Mouse (Mus musculus) c-Kit-negative CD71-positive TER-119-positive erythroid progenitor cells, embryonic 14.5 days (primary cell): ENCODE measurements around the gene Fam206a.

Experiments used
- DNase-seq: peaks from one replicate; pipeline ENCODE4 v3.0.0-alpha.2; 2013; ENCODE audit warnings: low read depth, low spot score

Fam206a gene

DNA sequence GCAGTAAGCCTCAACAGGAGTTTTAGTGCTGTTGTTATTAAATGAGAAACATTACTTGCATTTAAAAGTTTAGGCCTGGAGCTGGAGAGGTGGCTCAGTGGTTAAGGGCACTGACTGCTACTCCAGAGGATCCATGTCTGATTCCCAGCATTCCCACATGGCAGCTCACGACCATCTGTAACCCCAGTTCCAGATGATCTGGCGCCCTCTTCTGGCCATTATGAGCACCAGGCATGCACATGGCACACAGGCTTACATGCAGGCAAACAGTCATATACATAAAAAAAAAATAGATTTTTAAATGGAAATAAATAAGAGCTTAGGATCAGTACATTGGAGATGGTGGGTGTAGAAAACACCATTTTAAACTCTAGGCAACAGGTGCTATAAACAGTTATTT is 41.8 kb downstream of the Fam206a start:
- no peak for DNase-seq

DNA sequence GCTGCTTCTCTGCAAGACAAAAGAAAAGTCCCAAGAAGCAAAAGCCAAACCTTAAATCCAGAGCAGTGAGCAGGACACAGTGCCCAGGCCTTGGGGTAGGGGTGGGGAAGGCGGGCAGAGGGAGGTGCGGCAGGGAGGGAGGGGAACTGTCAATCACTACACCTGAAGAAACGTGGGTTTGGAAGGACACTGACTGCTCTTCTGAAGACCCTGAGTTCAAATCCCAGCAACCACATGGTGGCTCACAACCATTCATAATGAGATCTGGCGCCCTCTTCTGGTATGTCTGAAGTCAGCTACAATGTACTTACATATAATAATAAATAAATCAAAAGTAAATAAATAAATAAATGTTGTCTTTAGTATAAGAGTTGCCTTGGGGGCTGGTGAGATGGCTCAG is 42.8 kb downstream of the Fam206a start:
- DNase-seq = no peak

DNA sequence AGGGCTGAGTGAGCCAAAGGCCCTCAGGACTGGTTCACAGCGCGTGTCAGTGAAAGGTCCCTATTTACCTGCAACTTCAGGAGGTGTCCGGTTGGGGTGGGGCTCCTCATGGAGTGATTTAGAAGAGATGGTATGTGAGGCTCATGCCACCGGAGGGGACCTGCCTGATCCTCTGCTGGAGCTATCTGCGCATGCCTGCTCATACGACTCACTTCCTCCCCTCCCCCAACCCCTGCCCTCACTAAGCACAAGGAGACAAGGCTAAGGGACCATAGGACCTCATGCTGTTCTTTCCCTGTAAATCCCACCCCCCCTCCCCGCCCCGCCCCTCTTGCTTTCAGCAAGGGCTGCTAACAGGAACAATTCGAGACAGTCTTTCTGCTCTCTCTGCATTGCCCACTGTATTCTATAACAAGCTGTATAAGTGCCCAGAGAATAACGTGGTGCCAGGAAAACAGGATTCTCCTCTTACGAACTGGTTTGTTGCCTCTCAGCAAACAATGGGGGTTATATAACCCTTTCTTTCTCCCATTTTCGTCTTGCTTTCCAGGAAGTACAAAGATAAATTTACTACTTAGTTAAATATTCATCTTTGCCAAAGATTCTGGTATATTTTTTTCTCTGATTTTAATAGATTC is 43.9 kb downstream of the Fam206a start:
- no peak for DNase-seq

DNA sequence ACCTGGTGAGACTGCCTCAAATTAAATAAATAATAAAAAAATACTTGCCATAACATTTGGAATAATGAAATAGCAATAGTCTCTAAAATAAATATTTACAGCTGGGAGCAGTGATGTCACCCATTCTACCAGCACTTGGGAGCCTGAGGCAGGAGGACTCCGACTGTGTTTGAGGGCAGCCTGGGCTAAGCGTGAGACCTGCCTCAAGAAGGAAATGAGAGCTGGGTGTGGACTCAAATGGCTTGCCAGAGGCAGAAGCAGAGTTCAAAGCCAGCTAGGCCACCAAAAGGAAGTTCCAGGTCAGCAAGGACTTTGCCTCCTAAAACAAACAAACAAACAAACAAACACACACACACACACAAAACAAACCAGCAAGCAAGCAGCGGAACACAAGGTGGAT is 45.3 kb downstream of the Fam206a start:
- no peak for DNase-seq

DNA sequence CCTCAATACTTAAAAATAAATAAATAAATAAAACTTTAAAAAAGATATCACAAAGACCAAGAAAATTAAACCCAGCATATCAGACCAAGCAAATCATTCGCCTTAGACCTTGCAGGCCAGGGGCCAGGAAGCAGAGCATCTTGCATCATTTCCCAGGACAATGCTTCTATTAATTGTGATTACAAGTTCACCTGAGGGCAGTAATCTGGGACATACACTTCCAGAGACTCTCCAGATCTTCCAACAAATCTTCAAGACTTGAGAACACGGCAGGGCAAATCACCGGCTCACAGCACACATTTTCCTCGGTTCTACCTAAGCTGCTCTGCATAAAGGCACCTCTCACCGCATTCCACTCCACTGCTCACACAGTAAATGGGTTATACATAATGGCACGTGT is 45.9 kb downstream of the Fam206a start:
- DNase-seq = no peak

DNA sequence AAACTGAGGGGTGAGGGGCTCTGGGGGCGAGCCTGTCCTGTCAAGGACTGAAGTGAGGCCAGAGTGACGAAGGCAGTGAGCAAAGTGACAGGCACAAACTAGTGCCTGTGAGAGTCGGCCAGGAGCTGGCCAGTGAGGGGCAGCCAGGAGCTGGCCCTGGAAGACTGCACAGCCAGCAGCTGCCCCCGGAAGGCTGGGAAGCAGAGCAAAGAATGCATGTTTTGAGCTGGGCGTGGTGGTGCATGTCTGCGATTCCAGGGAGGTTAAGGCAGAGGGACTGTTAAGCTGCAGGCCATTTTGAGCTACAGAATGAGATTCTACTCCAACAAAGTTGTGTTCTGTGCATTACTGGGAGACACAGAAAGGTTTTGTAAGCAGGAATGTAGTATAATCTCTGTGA is 48.6 kb downstream of the Fam206a start:
- no peak for DNase-seq

DNA sequence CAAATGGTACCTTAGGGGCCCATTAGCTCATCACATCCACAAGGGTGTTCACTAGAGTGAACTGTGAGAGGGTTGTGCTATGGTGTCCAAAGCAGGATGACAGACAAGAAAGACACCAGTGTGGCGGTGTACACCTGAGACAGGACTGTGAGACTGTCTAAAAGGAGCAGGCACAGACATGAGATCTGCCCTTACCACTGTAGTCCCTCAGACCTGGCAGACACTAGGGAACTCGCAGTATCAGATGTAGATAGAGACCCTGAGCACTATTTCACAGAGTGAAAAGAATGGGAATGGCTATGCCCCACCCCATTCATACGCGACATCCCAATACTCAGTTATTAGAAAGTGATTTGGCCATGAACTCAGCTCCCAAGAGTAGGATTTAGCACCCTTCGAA is 53.8 kb downstream of the Fam206a start:
- no peak for DNase-seq

DNA sequence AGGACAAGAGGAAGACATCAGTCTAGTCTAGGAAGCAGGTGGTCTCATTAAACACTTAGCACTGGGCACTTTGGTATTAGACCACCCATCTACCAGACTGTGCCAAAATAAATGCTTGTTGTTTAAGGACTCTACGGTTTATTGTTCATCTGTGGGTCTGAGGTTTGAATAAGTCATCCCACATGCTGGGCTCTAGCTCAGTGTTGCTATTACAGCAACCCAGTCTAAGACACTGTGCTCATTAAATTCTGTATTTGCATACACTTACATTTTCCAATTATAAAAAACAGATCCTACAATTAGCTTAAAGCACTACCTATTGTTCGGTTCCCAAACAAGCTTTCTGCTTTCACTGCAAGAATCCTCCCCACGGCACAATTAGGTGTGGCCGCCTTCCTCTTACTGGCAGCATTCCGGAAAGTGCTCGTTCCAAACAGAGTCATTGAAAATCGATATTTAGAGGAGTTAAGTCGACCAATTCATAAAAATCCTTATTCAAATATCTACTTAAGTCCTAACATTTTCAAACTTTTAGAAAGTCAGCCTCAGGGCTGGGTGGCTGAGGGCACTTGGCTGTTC is 54.3 kb downstream of the Fam206a start:
- DNase-seq = no peak

DNA sequence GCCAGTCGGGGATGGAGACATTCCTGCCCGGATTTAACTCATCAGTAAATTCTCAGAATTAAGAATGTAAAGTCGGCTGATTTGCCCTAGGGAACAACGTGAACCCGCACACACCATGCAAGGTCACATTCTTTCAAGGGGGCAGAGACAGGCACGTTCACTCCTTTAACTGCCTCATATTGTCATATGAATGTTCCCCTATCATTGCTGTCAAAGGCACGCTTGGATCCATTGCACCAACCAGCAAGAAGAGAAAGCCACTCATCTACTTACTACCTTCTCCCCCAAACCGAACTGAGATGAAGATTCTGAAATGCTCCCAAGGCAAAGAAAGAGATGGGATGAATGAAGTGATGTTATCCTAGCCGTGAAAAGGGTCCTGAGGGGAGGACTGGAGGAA is 56.6 kb downstream of the Fam206a start:
- DNase-seq = no peak
